Mouse (Mus musculus) heart, postnatal 0 days (tissue): ENCODE results near the gene Tns3.

Experiments
- CTCF ChIP-seq: IDR thresholded peaks from 2 replicates; pipeline ENCODE4 v1.5.1; 2016; ENCODE audit warnings: antibody characterized with exemption, control low read depth, low read depth
- EP300 ChIP-seq: IDR thresholded peaks from 2 replicates; pipeline ENCODE4 v1.6.1; 2016; ENCODE audit warnings: antibody characterized with exemption, low read depth

GRCm38 (mm10) chr11:8467403-8468160, 196.8 kb downstream of the Tns3 start:
- no peak for TF ChIP-seq CTCF
- TF ChIP-seq EP300, result no peak
